Mouse (Mus musculus) spleen, adult 2 months (tissue): ENCODE data around the gene Tbc1d14.

Experiments used
- CTCF ChIP-seq: fragments of 200-500 bp; IDR thresholded peaks from 2 replicates; pipeline ENCODE4 v1.5.1; 2011; ENCODE audit warnings: mild to moderate bottlenecking, inconsistent platforms; ENCODE audit not compliant: insufficient read depth, insufficient read length, insufficient replicate concordance; ENCODE audit errors: extremely low read depth
- POLR2A ChIP-seq: fragments of 200-500 bp; IDR thresholded peaks from 2 replicates; pipeline ENCODE4 v1.6.1; 2011; ENCODE audit warnings: low read depth, low read length, inconsistent platforms

GRCm38 (mm10) chr5:36483203-36484101 is 109.6 kb downstream of the Tbc1d14 start:
- TF ChIP-seq CTCF (no peak), POLR2A (no peak)
